Mouse (Mus musculus) thymus, postnatal 4 days (tissue): ENCODE data around the gene Adgrf3.

Experiments
- DNase-seq: peaks from one replicate; pipeline ENCODE4 v3.0.0; 2021

Gene Adgrf3

DNA sequence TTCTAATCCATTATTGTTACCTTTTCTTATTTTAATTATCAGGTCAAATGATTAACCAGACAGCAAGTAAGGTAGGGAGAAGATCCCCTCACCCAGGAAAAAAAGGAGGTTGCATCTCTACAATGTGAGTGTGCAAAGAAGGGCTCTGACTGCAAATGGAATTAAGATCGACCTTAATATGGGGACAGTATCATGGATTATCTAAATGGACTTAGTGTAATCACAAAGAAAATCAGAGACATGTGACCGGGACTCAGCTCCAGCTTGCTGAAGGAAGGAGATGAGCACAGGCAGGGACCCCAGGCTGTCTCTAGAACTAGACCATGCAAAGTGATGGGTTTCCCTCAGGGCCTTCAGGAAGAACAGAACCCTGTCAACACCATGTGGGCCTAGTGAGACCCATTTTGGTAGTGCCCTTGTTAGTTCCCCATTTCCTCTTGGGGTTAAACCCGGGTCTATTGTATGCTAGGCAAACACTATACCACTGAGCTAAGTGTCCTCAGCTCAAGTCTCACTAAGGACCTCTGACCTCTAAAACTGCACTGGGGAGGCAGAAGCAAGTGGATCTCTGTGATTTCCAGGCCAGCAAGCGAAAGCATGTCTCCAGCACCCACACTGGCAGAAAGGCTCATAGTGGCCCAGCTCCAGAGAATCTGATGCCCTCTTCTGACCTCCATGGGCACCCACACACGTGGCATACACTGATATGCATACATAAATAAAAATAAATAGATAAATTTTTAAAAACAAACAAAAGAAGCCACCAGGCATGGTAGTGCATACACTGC lies 57.2 kb downstream of the Adgrf3 start:
- DNase-seq: no peak

DNA sequence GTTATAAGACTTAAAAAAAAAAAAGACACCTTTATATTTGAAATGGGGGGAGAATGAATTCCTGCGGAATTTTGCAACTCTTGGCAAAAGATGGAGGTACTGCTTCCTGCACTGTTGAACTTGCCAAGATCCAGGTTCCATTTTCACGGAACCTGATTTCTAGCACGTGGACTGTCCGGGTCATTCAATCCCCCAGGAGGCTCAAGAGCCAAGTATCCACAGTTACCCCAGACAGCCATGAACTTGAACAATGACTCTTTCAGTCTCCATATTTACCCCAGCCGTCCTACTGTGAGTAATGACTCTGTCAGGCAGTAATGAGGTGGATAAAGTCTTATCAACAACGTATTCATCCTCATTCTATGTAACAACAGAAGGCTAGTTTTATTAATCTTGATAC lies 59.0 kb downstream of the Adgrf3 start:
- no peak for DNase-seq
